Mouse (Mus musculus): ENCODE data around the gene Igsf11.

DNA sequence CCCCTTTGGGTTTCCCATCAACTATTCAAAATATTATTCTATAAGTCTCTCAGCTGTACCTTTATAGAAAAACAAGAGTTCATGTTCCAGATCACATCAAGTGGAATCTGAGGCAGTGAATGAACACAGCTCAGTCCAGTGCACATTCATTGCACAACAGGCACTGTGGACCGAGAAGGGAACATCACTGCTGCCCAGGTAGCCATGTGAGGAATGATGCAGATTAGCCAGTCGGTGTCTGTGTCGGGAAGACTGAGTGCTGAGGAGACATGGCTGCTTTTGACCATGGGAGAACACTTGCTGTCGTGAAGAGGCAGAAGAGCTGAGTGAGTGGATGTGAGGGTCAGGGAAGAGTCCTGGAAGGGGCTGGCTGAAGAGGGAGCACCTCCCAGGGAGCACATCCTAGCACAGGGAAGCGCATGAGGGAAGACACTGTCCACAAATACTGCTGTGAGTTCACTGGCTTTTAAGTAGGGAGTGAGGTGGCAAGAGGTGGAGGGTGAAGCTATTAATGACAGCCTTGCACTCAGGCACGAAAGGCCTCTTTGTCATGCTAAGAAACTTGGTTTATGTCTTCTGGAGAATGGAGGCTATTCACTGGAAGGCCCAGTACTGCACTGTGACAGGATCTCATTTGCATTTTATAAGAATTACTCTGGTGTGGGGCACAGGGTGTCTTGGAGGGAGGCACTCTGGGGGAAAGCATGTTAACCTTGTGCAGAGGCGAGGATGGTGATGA is 54.8 kb downstream of the Igsf11 start:
- TF ChIP-seq MAX (IDR thresholded peaks at IDR 0.05; ENCODE audit: low read depth), result no peak
- no peak for TF ChIP-seq POLR2A (IDR thresholded peaks at IDR 0.05; ENCODE audit: insufficient read length, low read depth)
- TF ChIP-seq MYOD1 (IDR thresholded peaks at IDR 0.05; ENCODE audit: control insufficient read depth in 1 of 3, insufficient read length in 2 of 3, low read depth in 2 of 3), result no peak
- no peak for TF ChIP-seq POLR2AphosphoS2 (IDR thresholded peaks at IDR 0.05; ENCODE audit: insufficient read length, low read depth)
